Mouse (Mus musculus) CD4-positive, CD25-positive, alpha-beta regulatory T cell, adult 4 months (primary cell): Measurements from ENCODE around the gene Ccdc73. TPM values are rescaled to one million over a fixed set of nuclear protein-coding genes. Genes with fewer than 3 reads are reported as not detected.
"Not testable (repeated sequence)": the region's sequence is repeated elsewhere in the genome, so short reads cannot be mapped to it uniquely, and the experiment has no call there.

Experiments used
- ATAC-seq: one replicate; pipeline ENCODE4 v1.8.0; 2017
- polyA plus RNA-seq, 2 experiments: library from polyadenylated mRNA; unstranded; fragments of 100-300 nt; shearing (Covaris generic); gene quantifications; one replicate each; pipeline ENCODE4 v1.2.1; 2017

Gene Ccdc73
- polyA plus RNA-seq: 1 to 10 TPM; 3.4 to 4.5 TPM

DNA sequence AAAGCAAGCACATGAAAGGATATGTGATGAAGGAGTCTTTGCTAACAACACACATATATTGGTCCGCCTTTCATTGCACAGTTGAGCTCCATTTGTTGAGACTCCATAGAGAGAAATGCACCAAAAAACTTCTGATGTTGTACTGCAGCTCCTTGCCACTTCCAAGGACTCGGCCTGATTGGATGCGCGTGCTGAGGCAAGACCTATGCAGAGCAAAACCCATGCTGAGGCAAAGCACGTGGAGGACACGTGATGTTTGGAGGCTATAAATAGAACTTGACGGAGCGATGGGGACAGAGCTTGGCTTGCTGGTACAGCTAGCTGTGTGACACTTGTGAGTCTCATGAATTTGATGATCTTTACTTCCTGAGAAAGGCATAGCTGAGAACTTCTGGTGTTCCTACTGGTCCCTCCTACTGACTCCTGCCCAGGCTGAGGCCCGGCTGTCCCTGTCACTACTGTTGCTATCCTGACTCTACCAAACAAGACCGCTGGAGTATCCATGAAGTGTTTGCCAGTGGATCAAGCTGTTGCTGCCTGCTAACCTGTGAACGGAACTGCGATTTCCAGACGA, at the start of gene Ccdc73:
Gene Ccdc73 (plus strand): TSS at position 524 of the 574 bp plus-strand sequence.
- no peak for ATAC-seq

DNA sequence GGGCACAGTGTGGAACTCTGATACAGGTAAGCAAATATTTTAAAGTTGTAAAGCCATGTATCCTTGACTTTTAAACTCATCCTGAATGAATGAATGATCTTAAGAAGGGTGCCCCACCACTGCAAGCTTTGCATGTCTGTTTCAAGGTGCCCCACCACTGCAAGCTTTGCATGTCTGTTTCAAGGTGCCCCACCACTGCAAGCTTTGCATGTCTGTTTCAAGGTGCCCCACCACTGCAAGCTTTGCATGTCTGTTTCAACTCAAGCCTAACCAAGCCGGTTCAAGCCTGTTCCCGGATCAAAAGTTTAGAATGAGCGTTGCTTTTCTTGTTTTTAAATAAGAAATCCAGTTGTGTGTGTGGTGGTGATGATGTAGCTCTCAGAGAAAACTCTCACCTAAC, 48.8 kb upstream of the Ccdc73 start:
- ATAC-seq: not testable (repeated sequence)

DNA sequence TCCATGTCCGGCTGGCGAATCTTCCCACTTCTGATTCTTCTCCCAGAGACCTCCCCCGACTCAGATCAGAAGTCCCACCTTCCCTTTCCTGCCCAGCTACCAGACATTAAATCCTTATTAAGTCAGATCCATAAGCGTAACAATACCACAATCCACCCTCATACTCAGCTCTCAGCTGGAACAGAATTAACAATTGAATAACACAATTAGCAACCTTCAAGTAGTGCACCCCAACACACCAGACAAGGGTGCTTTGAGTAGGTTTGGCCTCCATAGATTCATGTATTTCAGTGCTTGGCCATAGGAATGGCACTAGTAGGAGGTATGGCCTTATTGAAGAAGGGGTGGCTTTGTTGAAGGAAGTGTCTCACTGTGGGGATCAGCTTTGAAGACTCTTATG, 41.4 kb upstream of the Ccdc73 start:
- ATAC-seq: no peak

DNA sequence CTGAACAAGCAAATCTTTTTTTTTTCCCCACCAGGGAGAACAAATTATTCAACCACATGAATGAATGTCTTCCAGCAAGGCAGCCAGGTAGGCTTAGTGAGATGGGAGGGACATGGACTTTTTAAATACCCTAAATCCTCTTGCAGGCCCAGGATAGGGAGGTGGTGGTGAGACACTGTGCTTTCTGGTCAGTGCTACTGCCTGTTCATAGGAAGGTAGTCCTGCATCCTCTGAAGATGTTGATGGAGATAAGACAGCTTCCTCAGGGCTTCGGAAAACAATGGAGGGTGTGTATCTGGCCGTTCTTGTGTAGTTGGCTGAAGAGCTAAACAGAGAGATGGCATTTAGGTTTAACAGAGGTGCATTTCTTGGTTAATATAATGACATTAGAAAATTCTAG, 35.1 kb upstream of the Ccdc73 start:
- no peak for ATAC-seq

DNA sequence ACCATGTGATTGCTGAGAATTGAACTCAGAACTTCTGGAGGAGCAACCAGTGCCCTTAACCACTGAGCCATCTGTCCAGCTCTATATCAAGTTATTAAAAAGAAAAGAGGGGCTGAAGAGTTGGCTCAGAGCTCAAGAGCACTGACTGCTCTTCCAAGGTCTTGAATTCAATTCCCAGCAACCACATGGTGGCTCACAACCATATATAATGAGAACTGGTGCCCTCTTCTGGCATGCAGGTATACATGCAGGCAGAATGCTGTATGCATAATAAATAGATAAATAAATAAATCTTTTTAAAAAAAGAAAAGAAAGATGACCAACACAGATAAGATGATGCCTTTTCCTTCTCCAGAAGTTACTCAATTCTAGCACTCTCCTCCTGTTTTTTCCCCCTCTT, 26.6 kb upstream of the Ccdc73 start:
- no peak for ATAC-seq

DNA sequence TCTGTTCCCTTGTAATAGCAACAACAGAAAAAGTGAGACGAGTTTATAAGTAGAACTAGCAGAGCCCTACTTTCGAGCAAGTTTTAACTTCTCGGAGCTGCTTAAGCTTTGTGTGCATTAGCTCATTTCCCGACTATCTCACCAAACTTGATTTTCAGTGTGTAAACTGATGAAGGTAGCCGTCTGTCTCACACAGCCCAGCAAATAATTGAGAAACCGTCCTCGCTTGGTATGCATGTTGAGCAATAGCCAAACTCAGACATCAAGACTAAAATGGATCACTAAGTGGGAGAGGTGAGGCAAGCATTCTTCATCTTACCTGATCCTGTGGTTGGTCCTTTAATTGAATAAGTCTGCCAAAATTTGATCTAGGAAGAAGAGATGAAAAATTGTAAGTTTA, 25.9 kb upstream of the Ccdc73 start:
- no peak for ATAC-seq

DNA sequence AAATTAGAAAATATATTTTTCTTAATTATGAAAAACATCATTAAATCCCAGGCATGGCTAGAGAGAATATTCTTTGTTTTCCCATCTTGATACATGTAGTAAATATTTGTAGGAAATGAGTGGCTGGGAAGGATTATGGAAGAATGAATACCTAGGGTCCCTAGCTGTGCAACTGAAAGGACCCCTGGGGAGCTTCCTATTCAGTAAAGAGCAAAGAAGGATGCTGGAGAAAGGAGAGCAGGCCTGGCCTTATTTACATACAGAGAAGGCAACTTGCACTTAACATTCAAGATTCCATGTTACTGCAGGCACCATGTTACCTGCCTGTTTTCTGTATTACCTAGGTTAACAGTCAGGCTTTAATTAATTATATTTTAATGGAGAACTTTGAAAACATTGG, 25.0 kb upstream of the Ccdc73 start:
- ATAC-seq: no peak

DNA sequence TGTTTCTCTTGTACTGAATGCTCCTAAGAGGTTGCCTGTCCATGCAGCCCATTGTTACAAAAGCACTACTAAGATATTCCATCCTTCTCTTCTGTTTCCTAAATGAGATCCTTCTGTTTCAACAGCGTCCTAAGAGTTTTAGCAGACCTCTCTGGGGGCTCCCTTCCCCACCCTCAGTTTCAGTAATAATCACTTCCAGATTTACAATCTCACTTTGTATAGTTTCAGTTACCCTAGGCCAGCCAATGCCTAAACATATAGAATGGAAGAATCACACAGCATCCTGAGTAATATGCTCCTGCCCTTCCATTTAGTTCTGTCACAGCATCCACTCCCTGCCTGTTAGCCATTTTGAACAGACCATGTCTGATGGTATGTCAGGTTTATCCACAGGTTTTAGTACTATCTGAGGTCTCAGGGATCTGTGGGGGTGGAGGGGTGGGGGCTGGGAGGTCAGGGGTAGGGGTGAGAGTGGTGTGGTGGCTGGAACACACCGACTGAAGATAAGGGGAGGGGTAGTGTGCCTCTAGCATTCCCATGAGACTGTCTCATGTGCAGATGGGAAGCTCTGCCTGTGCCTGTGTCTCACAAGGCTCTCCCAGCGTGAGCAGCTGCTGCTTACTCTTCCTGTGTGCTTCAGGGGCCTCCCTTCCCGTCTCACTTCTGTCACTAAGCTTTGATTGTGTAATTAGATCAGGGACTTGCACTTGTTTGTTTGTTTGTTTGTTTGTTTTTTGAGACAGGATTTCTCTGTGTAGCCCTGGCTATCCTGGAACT, 20.8 kb upstream of the Ccdc73 start:
- no peak for ATAC-seq

DNA sequence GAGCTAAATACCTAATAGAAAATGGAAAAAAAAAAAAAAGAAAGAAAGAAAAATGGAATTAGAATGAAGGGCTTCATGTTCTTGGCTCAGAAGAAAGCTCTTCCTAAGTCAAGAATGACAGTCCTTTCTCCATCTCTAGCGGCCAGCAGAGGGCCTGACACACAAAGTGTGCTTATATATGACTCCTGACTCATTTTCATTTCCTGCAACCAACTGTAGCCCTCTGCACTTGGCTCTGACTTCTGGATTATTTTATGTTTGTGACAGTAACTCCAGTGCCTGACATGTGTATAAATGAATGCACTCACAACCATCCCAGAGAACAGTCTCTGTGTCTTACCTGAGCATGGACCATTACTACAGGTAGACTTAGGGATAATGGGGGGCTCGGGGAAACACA, 20.0 kb upstream of the Ccdc73 start:
- ATAC-seq: peak; percentile 57

DNA sequence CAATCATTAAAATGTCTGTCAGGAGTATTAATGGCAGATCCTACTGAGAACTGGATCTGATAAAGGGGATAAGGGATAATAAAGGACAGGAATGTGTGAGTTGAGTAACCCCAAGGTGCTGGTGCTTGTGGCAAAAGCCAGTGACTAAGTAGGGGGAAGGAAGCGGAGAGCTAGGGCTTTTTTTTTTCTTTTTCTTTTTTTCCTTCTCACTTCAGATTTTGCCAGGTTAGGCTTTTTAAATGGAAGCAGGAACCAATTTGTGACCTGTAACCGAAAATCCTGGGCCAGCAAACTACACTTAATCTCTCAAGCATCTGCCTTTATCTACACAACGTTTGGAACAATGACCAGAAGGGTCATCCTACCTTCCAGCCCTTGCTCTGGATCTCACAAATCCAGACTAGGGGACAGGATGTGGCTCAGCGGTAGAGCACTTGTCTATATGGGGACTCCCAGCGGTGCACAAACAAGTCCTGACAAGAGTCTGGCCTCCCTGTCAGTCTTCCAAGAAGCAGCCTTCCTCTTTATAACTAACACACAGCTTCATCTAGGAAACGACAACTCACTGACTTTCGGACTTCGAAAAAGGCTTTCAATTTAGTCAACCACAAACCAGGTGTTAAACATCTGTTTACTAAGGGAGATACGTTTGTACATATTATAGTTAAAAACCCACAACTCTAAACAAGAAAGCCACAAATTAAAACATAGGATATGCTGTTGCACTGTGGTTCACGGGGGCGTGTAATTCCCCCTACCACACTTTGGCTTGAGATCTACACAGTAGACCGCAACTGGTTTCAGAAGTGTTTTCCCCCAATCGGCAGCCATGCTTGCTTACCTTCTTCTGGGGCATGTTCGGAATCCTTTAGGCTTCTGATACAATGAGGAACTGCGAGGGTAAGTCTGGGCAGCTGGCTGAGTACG, 19.1 kb upstream of the Ccdc73 start:
- ATAC-seq: peak; percentile 44

DNA sequence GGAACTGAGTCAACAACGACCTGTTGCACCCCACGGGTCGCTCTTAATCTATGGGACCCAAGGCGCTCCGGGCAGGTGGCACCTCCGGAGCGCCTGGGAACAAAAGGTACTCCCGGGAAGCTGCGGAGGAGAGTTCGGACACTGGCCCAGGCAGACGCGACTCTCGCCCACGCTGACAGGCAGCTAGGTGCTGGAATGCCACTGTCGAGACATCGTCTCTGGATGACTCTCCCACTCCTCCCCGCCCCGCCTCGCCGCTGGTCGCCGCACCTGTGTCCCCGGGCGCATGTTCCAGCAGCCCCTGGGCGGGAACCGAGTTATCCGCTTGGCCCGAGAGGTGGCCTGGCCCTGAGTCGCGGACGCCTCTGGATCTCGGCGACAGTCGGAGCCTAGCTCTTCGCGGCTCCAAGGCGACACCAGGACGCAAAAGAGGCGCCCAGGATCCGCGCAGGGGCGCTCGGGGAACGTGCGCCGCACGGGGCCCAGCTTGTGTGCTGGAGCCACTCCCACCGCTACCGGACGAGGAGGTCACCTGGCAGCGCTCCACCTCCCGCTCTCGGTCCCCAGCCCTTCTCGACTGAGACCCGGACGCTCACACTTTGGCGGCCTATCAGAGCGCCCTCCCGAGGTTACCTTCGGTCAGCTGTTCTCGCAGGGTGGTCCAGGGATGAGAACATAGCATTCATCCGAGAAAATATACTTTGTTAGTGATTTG, 18.2 kb upstream of the Ccdc73 start, which contains the start of gene Prrg4:
Gene Prrg4 (minus strand): TSS at position 601 of the 715 bp plus-strand sequence.
- ATAC-seq: peak; percentile 66

DNA sequence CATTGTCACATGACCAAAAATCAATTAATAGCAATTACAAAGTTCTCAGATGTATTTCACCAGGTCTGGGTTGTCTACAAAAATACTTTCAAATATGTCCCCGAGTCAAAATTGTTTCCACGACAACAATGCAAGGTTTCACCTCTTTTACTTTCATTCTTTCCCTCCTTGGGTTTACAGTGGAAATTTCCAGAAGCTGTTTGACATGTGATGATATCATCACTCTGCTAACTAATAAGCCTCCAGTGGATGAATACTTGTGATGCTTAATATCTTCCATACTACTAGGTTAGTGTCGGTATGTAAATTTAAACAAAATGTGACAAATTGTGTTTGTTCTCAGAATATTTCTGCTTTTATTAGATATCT, 17.6 kb upstream of the Ccdc73 start:
- peak; percentile 65 for ATAC-seq

DNA sequence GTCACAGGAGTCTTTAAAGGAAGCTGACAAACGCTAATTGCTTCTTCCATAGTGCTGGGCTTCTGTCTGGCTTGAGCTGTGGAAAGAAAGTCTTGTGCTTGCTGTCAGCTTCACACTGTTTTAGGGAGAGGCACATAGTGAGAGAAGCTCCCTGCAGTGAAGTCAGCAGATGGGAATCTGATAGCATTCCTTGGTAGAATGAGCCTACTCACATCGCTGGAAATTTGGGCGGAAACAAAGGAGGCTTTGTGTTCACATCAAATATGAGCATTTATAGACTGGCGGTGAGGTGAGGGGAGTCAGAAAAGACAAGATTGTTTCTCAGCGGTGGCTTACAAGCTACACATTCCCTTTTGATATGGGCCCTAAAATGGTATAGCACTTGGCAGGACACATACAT, 15.9 kb upstream of the Ccdc73 start:
- no peak for ATAC-seq

DNA sequence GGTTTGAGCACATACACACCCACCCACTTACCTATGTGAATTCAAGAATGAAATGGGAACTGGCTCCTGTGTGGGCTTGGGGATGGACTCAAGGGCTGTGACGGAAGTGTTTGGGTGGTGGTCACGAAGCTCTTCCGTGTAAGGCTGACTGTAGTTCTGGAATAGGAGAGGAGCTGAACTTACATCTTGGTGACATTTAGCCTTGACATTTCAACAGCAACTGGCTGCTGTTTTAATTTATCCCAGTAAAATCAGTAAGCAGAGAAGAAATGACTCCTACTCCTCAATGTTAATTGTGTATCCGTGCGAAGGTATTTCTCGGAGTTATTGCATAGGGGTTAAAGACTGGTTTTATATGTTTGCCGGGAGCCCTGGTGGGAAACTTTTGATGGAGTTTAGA, 15.1 kb upstream of the Ccdc73 start:
- no peak for ATAC-seq

DNA sequence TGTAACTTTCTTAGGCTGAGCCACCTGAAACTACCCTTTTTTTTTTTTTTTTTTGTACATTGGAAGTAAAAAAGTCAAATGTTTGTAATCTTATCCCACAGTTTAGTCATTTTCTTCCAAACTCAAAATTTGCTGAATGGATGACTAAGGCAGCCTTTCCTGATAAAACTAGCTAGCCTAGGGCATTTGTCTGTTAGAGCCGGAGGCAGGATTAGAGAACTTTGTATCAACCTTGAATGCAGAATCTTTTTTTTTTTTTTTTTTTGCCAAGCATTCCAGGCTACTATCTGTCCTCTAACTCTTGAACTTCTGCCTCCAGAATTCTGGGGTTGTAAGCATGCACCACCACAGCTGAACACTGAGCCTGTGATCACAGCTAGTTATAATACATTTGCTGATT, 12.8 kb upstream of the Ccdc73 start:
- ATAC-seq: no peak

DNA sequence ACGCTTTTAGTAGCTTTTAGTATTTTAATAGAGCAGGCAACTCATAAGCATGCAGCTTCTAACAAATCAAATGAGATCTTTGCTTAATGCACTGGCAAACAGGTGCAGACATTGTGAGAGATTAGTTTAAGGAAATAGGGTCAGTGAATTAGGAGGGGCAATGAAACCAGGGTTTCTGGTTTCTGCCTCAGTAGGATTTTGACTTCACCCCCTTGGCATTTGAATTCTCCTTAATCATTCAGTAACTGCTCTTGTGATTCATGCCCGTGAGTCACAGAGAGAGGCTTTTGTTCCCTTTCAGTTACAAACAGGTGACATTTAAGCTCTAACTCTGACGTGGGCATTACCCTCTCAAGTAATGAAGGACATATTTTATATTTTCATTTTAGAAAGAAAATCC, 11.9 kb upstream of the Ccdc73 start:
- ATAC-seq: no peak

DNA sequence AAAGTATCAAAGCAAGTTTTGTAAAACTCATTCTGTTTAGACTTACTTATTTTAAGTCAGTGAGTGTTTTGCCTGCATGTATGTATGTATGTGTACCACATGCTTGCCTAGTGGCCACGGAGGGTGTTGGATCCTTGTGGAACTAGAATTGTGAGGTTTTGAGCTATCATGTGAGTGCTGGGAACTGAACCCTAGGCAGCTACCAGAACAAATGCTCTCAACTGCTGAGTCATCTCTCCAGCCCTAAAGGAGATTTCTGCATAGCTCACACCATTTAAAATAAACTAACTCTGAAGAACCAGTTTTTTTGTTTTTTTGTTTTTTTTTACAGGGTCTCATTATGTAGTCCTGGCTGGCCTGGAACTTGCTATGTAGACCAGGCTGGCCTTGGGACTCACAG, 11.4 kb upstream of the Ccdc73 start:
- no peak for ATAC-seq

DNA sequence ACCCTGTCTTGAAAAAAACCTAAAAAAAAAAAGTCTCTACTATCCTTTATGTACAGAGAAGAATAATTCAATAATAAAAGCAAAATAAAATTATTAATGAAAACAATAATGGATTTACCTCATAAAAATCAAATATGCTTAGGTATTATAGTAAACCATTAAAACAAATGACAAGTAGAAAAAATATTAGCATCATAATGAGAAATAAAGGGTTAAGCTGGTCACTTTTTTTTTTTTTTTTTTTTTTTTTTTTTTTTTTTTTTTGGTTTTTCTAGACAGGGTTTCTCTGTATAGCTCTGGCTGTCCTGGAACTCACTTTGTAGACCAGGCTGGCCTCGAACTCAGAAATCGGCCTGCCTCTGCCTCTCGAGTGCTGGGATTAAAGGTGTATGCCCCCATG, 9.5 kb upstream of the Ccdc73 start:
- ATAC-seq: not testable (repeated sequence)

DNA sequence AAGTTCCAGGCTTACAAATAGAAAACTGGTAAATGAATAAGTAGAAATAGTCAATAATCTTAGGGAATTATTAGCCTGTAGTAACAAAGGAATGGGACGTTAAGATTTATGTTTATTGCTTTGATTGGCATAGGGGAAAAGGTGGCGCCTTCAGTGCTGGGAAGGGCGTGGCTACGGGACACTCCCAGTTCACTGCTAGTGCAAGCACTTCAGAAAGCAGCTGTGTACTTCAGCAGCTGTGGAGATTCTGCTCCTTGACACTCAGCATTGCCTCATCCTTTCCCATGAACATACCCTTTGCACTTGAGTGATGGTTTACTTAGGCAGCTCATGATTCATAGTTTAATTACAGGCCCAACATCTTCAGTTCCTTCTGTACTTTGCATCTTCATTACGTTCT, 8.5 kb upstream of the Ccdc73 start:
- ATAC-seq: no peak

DNA sequence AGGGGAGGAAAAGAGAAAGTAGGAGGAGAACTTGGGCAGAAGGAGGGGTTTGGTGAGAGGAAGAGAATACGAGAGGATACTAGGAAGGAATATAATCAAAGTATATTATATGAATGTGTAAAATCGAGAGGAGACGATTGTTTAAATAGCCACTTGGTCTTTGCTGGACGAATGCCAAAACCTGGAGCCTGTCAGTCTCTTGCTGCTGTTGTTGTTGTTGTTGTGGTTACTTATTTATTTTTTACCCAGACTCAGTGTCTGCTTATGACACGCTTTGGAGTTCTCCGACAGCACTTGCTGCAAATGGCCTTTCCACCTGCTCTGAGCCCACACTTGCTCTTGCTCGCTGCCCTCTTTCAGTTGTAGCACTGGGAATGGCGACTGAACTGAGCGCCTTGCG, 7.2 kb upstream of the Ccdc73 start:
- no peak for ATAC-seq

DNA sequence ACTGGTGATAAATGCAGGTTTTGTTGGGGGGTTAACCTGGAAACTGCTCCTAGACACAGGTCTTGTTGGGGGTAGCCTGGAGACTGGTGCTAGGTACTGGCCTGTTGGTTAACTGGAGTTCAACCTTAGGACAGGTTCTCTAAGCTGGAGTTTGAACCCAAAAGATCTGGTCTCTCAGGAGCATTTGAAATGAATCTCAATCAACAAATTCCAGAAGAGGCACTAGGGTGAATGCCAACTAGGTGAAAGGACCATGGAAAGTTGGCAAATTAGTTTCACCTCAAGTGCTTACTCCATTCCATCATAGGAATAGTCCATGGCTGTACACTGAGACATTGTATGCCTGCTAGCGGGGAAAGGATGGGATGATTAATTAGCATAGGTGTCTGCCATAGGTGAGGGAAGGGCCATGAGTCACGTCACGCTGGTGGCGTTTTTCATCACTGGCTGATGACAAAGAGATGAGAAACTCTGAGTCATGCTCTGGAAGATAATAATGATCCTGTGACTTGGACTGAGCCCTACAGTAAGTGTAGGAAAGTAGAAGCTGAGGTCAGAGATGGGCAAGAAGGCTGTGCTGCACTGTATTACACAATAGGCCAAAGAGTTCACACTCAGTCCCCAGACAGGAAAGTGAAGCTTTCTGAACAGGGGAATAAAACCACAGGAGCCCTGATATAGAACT, 3.3 kb upstream of the Ccdc73 start:
- ATAC-seq: no peak

DNA sequence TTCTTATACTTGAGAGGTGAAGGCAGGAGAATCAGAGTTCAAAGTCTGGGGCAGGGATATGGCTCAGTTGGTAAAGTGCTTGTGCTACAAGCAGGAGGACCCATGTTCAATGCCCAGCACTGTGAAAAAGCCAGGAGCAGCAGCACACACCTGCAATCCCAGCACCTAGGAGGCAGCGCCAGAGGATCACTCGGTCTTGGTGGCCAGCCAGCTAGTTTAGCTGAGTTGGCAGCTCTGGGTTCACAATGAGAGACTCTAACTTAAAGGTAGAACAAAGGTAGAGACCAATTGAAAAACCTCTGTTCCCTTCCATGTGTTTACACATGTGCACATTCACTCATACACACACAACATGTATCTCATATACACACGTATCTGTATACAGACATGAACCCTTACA, 1.5 kb downstream of the Ccdc73 start:
- ATAC-seq: no peak
